Mouse (Mus musculus) lung, postnatal 0 days (tissue): ENCODE measurements around the gene Mdk. TPM values are rescaled to one million over a fixed set of nuclear protein-coding genes. Genes with fewer than 3 reads are reported as not detected.

Source experiments
- ATAC-seq: fragments of 200-750 bp; cut with Nextera tagmentation; 2 replicates; pipeline ENCODE4 v1.8.0; 2017; ENCODE audit warnings: moderate library complexity
- DNase-seq: peaks from one replicate; pipeline ENCODE4 v3.0.0-alpha.2; 2016; ENCODE audit warnings: low spot score
- H3K27ac ChIP-seq: fragments of 300-500 bp; sonication (generic); 2 replicates; pipeline ENCODE4 v1.5.1; 2014; ENCODE audit warnings: antibody characterized with exemption, mild to moderate bottlenecking, low read length, mixed read lengths
- H3K27me3 ChIP-seq: fragments of 300-500 bp; sonication (generic); replicated peaks from 2 replicates; pipeline ENCODE4 v1.6.1; 2014; ENCODE audit warnings: low read length, mixed read lengths; ENCODE audit not compliant: insufficient read depth
- H3K36me3 ChIP-seq: fragments of 300-500 bp; sonication (generic); 2 replicates; pipeline ENCODE4 v1.6.1; 2014; ENCODE audit warnings: low read length, mixed read lengths; ENCODE audit not compliant: insufficient read depth
- H3K4me1 ChIP-seq: fragments of 300-500 bp; sonication (generic); 2 replicates; pipeline ENCODE4 v1.6.1; 2014; ENCODE audit warnings: antibody characterized with exemption, low read depth, low read length, mixed read lengths; ENCODE audit not compliant: insufficient read depth
- H3K4me2 ChIP-seq: fragments of 300-500 bp; sonication (generic); replicated peaks from 2 replicates; pipeline ENCODE4 v1.6.1; 2014; ENCODE audit warnings: low read depth, mild to moderate bottlenecking, low read length, moderate library complexity, mixed read lengths
- H3K4me3 ChIP-seq: fragments of 300-500 bp; sonication (generic); 2 replicates; pipeline ENCODE4 v1.5.1; 2014; ENCODE audit warnings: low read depth, low read length
- H3K9ac ChIP-seq: fragments of 300-500 bp; sonication (generic); replicated peaks from 2 replicates; pipeline ENCODE4 v1.6.1; 2014; ENCODE audit warnings: low read depth, mild to moderate bottlenecking
- H3K9me3 ChIP-seq: fragments of 300-500 bp; sonication (generic); 2 replicates; pipeline ENCODE4 v1.6.1; 2016; ENCODE audit warnings: low read length, mixed read lengths
- CTCF ChIP-seq: IDR thresholded peaks from 2 replicates; pipeline ENCODE4 v1.5.1; 2016; ENCODE audit warnings: antibody characterized with exemption, mild to moderate bottlenecking
- EP300 ChIP-seq: IDR thresholded peaks from 2 replicates; pipeline ENCODE4 v1.6.1; 2016; ENCODE audit warnings: antibody characterized with exemption, mild to moderate bottlenecking, control low read depth
- WGBS: fragments of 180-500 bp; shearing (Covaris S2); extraction: QIAGEN DNeasy Blood & Tissue Kit; methylation state at CpG from one replicate; pipeline ENCODE4 v1.1.7; 2014; 5-methylcytosine and 5-hydroxymethylcytosine counted together
- polyA plus RNA-seq: library from polyadenylated mRNA; unstranded; fragments of >200 nt; fragmentation: Nextera tagmentation; extraction: Ambion mirVana; gene quantifications from 2 replicates; pipeline ENCODE4 v1.2.1, GENCODE M21; 2015

The Mdk gene
- polyA plus RNA-seq, 1 experiment from 2014 or later, result 101 TPM

GRCm38 (mm10) chr2:91930761-91931291 lies 1.3 kb downstream of the Mdk start:
- Histone ChIP-seq H3K27ac (no peak overlapping the region), H3K27me3 (no peaks in the 10 kb centered on the region), H3K4me1 (peaks cover 13% of the 10 kb centered on the region; the same call in 1 of the 2 replicates), H3K9ac (peak overlapping the region; percentile 32; the same call in 1 of the 2 replicates), H3K36me3 (peaks cover 6% of the 10 kb centered on the region; the same call in 1 of the 2 replicates), H3K4me3 (peak overlapping the region; percentile 39), H3K9me3 (no peaks in the 10 kb centered on the region), H3K4me2 (peak overlapping the region; percentile 61)
- DNase-seq (peak; percentile 18), ATAC-seq (no peak)
- 9% methylated on average over 22 of the region's 23 CpGs for WGBS
- TF ChIP-seq CTCF, result no peak
- no peak for TF ChIP-seq EP300

GRCm38 (mm10) chr2:91929936-91930335 lies 2.2 kb downstream of the Mdk start:
- peak; percentile 27; the same call in 1 of the 2 replicates for ATAC-seq
- Histone ChIP-seq H3K9ac (no peak overlapping the region), H3K4me3 (no peak overlapping the region), H3K4me1 (peaks cover 13% of the 10 kb centered on the region; the same call in 1 of the 2 replicates), H3K36me3 (peaks cover 5% of the 10 kb centered on the region; the same call in 1 of the 2 replicates), H3K27ac (no peak overlapping the region), H3K9me3 (no peaks in the 10 kb centered on the region), H3K27me3 (no peaks in the 10 kb centered on the region; the same call in 1 of the 2 replicates), H3K4me2 (peak overlapping the region; percentile 61)
- 15% methylated on average over 12 of the region's 12 CpGs for WGBS
- TF ChIP-seq EP300, result no peak
- TF ChIP-seq CTCF, result peak; percentile 82
- DNase-seq, result peak; percentile 79

GRCm38 (mm10) chr2:91929455-91929854 lies 2.6 kb downstream of the Mdk start:
- Histone ChIP-seq H3K27ac (no peak overlapping the region), H3K27me3 (no peaks in the 10 kb centered on the region; the same call in 1 of the 2 replicates), H3K4me3 (no peak overlapping the region), H3K9ac (no peak overlapping the region), H3K9me3 (no peaks in the 10 kb centered on the region), H3K4me1 (peaks cover 13% of the 10 kb centered on the region; the same call in 1 of the 2 replicates), H3K36me3 (0 out of 2 replicates have a peak, but pooled peaks cover under 1% of the 10 kb centered on the region), H3K4me2 (no peak overlapping the region)
- no peak for TF ChIP-seq CTCF
- no peak for TF ChIP-seq EP300
- 57% methylated on average over 3 of the region's 3 CpGs for WGBS
- ATAC-seq (no peak), DNase-seq (no peak)

GRCm38 (mm10) chr2:91928534-91929350 lies 3.4 kb downstream of the Mdk start:
- Histone ChIP-seq H3K9me3 (no peaks in the 10 kb centered on the region), H3K27ac (no peak overlapping the region), H3K9ac (no peak overlapping the region), H3K4me3 (no peak overlapping the region), H3K4me2 (no peak overlapping the region), H3K4me1 (peaks cover 14% of the 10 kb centered on the region; the same call in 1 of the 2 replicates), H3K36me3 (no peaks in the 10 kb centered on the region), H3K27me3 (peaks cover 3% of the 10 kb centered on the region; the same call in 1 of the 2 replicates)
- DNase-seq, result no peak
- WGBS, result 72% methylated on average over 23 of the region's 23 CpGs
- no peak for ATAC-seq
- TF ChIP-seq CTCF (no peak), EP300 (no peak)

GRCm38 (mm10) chr2:91927826-91928533 lies 4.1 kb downstream of the Mdk start:
- DNase-seq (peak; percentile 78), ATAC-seq (peak; percentile 19; the same call in 1 of the 2 replicates)
- Histone ChIP-seq H3K9me3 (no peaks in the 10 kb centered on the region), H3K4me2 (0 out of 2 replicates have a peak overlapping the region, but pooled peaks have one; percentile 30), H3K36me3 (no peaks in the 10 kb centered on the region), H3K9ac (no peak overlapping the region), H3K27me3 (peaks cover 11% of the 10 kb centered on the region; the same call in 1 of the 2 replicates), H3K4me1 (peaks cover 18% of the 10 kb centered on the region; the same call in 1 of the 2 replicates), H3K27ac (no peak overlapping the region), H3K4me3 (no peak overlapping the region)
- WGBS, result 45% methylated on average over 34 of the region's 34 CpGs
- TF ChIP-seq EP300 (no peak), CTCF (peak; percentile 79)

GRCm38 (mm10) chr2:91926949-91927348 lies 5.1 kb downstream of the Mdk start, which contains the start of gene Chrm4:
Chrm4 (plus strand) TSS chr2:91927249.
- WGBS, result 76% methylated on average over 3 of the region's 3 CpGs
- Histone ChIP-seq H3K9me3 (no peaks in the 10 kb centered on the region), H3K27ac (no peak within 1 kb of the TSS), H3K4me1 (peaks cover 22% of the 10 kb centered on the region), H3K27me3 (peaks cover 21% of the 10 kb centered on the region), H3K4me3 (no peak within 1 kb of the TSS), H3K36me3 (no peaks in the 10 kb centered on the region), H3K4me2 (0 out of 2 replicates have a peak within 1 kb of the TSS, but pooled peaks have one; percentile 30), H3K9ac (no peak within 1 kb of the TSS)
- no peak for TF ChIP-seq CTCF
- TF ChIP-seq EP300, result no peak
- ATAC-seq (no peak), DNase-seq (no peak)
